Mouse (Mus musculus) c-Kit-negative CD71-positive TER-119-positive erythroid progenitor cells, embryonic 14.5 days (primary cell): ENCODE measurements around the gene Rgs7.

Source experiments
- DNase-seq: peaks from one replicate; pipeline ENCODE4 v3.0.0-alpha.2; 2013; ENCODE audit warnings: low read depth, low spot score

Gene Rgs7

GRCm38 (mm10) chr1:175307604-175308003 lies 184.7 kb downstream of the Rgs7 start:
- no peak for DNase-seq

- DNase-seq, result no peak
These were observed 191.4 kb downstream of the Rgs7 start for GRCm38 (mm10) chr1:175300895-175301294.

- DNase-seq, result no peak
These were observed 191.9 kb downstream of the Rgs7 start for GRCm38 (mm10) chr1:175300404-175300803.

GRCm38 (mm10) chr1:175299603-175300397 lies 192.5 kb downstream of the Rgs7 start:
- no peak for DNase-seq

- DNase-seq, result no peak
These were observed 195.4 kb downstream of the Rgs7 start for GRCm38 (mm10) chr1:175296906-175297305.

GRCm38 (mm10) chr1:175290072-175290471 lies 202.2 kb downstream of the Rgs7 start:
- no peak for DNase-seq

- DNase-seq, result no peak
These were observed 230.0 kb downstream of the Rgs7 start for GRCm38 (mm10) chr1:175262341-175262740.

GRCm38 (mm10) chr1:175259374-175259773 lies 232.9 kb downstream of the Rgs7 start:
- no peak for DNase-seq

- DNase-seq, result no peak
These were observed 237.1 kb downstream of the Rgs7 start for GRCm38 (mm10) chr1:175255224-175255623.

- DNase-seq, result no peak
These were observed 237.6 kb downstream of the Rgs7 start for GRCm38 (mm10) chr1:175254724-175255123.

GRCm38 (mm10) chr1:175242135-175242534 lies 250.2 kb downstream of the Rgs7 start:
- DNase-seq, result no peak

- no peak for DNase-seq
These were observed 252.2 kb downstream of the Rgs7 start for GRCm38 (mm10) chr1:175240137-175240536.

- DNase-seq, result no peak
These were observed 270.5 kb downstream of the Rgs7 start for GRCm38 (mm10) chr1:175221593-175222500.

- DNase-seq, result no peak
These were observed 272.7 kb downstream of the Rgs7 start for GRCm38 (mm10) chr1:175219563-175219962.

- no peak for DNase-seq
These were observed 285.3 kb downstream of the Rgs7 start for GRCm38 (mm10) chr1:175207004-175207403.

- DNase-seq, result no peak
These were observed 286.7 kb downstream of the Rgs7 start for GRCm38 (mm10) chr1:175205633-175206032.

GRCm38 (mm10) chr1:175203544-175203943 lies 288.8 kb downstream of the Rgs7 start:
- no peak for DNase-seq

- DNase-seq, result no peak
These were observed 289.4 kb downstream of the Rgs7 start for GRCm38 (mm10) chr1:175202902-175203301.

- no peak for DNase-seq
These were observed 293.4 kb downstream of the Rgs7 start for GRCm38 (mm10) chr1:175198881-175199280.

- no peak for DNase-seq
These were observed 296.5 kb downstream of the Rgs7 start for GRCm38 (mm10) chr1:175195806-175196205.

- no peak for DNase-seq
These were observed 304.1 kb downstream of the Rgs7 start for GRCm38 (mm10) chr1:175188186-175188585.

GRCm38 (mm10) chr1:175185211-175185610 lies 307.1 kb downstream of the Rgs7 start:
- DNase-seq, result no peak

GRCm38 (mm10) chr1:175184736-175185135 lies 307.6 kb downstream of the Rgs7 start:
- DNase-seq, result no peak
